Mouse (Mus musculus): ENCODE results near the gene Repin1. TPM values are rescaled to one million over a fixed set of nuclear protein-coding genes. Genes with fewer than 3 reads are reported as not detected.

Gene Repin1
- polyA plus RNA-seq, 1 experiment from 2014 or later, result 29.5 TPM

- H3K4me2 ChIP-seq (ENCODE audit: low read length), result no peak overlapping the region
- no peaks in the 10 kb centered on the region for H3K36me3 ChIP-seq (ENCODE audit: control insufficient read depth, insufficient read depth, low read length)
- 0 out of 2 replicates have a peak, but pooled peaks cover 3% of the 10 kb centered on the region for H3K4me1 ChIP-seq (replicated peaks; ENCODE audit: control insufficient read depth, insufficient read depth, low read length)
- no peak for ATAC-seq (replicated peaks; ENCODE audit: low FRiP score, low TSS enrichment, low read depth)
- H3K9ac ChIP-seq (ENCODE audit: low read length), result no peak overlapping the region
- WGBS, result 87% methylated on average over 2 of the region's 2 CpGs
- no peaks in the 10 kb centered on the region for H3K27me3 ChIP-seq (replicated peaks; ENCODE audit: control insufficient read depth, insufficient read depth, low read length)
- no peak overlapping the region for H3K4me3 ChIP-seq (ENCODE audit: low read depth, low read length)
- no peak for DNase-seq (ENCODE audit: low spot score)
- H3K27ac ChIP-seq (ENCODE audit: low read depth), result no peak overlapping the region
- H3K9me3 ChIP-seq (ENCODE audit: control insufficient read depth, low read length), result no peaks in the 10 kb centered on the region
These were observed 53.9 kb downstream of the Repin1 start for GRCm38 (mm10) chr6:48647611-48648010.

Other genes with a start within 250 kb of the Repin1 start
- 19.6 and 20.7 TPM in 2 replicates for gene Krba1, start 198.3 kb upstream of the Repin1 start, polyA plus RNA-seq (2014; fragmentation: Nextera tagmentation; extraction: Ambion mirVana)
- 22.4 and 23.1 TPM in 2 replicates for gene Zfp467, start 148.1 kb upstream of the Repin1 start, polyA plus RNA-seq (2014; fragmentation: Nextera tagmentation; extraction: Ambion mirVana)
- gene Sspo, start 145.7 kb upstream of the Repin1 start, polyA plus RNA-seq (2014; fragmentation: Nextera tagmentation; extraction: Ambion mirVana), result 0.32 and 0.40 TPM in 2 replicates
- 25.0 and 29.2 TPM in 2 replicates for gene Atp6v0e2, start 56.3 kb upstream of the Repin1 start, polyA plus RNA-seq (2014; fragmentation: Nextera tagmentation; extraction: Ambion mirVana)
- gene Lrrc61, start 39.1 kb upstream of the Repin1 start, polyA plus RNA-seq (2014; fragmentation: Nextera tagmentation; extraction: Ambion mirVana), result 6.7 and 7.7 TPM in 2 replicates
- 69.7 and 73.9 TPM in 2 replicates for gene Rarres2, start 21.1 kb upstream of the Repin1 start, polyA plus RNA-seq (2014; fragmentation: Nextera tagmentation; extraction: Ambion mirVana)
- not detected in 2 replicates for gene Gm45021, start 4.3 kb upstream of the Repin1 start, polyA plus RNA-seq (2014; fragmentation: Nextera tagmentation; extraction: Ambion mirVana)
- not detected in 2 replicates for gene Gm44965, start 58 bp downstream of the Repin1 start, polyA plus RNA-seq (2014; fragmentation: Nextera tagmentation; extraction: Ambion mirVana)
- 7.4 and 8.3 TPM in 2 replicates for gene Zfp775, start 8.2 kb downstream of the Repin1 start, polyA plus RNA-seq (2014; fragmentation: Nextera tagmentation; extraction: Ambion mirVana)
- gene AI854703, start 32.9 kb downstream of the Repin1 start, polyA plus RNA-seq (2014; fragmentation: Nextera tagmentation; extraction: Ambion mirVana), result 0.70 and 1.0 TPM in 2 replicates
- 0.73 and 0.77 TPM in 2 replicates for gene Gimap8, start 53.4 kb downstream of the Repin1 start, polyA plus RNA-seq (2014; fragmentation: Nextera tagmentation; extraction: Ambion mirVana)
- 14.1 and 15.9 TPM in 2 replicates for gene Gimap9, start 82.2 kb downstream of the Repin1 start, polyA plus RNA-seq (2014; fragmentation: Nextera tagmentation; extraction: Ambion mirVana)
- 18.3 and 19.1 TPM in 2 replicates for gene Gimap4, start 90.7 kb downstream of the Repin1 start, polyA plus RNA-seq (2014; fragmentation: Nextera tagmentation; extraction: Ambion mirVana)
- gene Gimap6, start 114.3 kb downstream of the Repin1 start, polyA plus RNA-seq (2014; fragmentation: Nextera tagmentation; extraction: Ambion mirVana), result 22.8 and 24.3 TPM in 2 replicates
- 1.4 and 4.9 TPM in 2 replicates for gene Gm28053, start 124.7 kb downstream of the Repin1 start, polyA plus RNA-seq (2014; fragmentation: Nextera tagmentation; extraction: Ambion mirVana)
- 0.14 and 0.16 TPM in 2 replicates for gene Gimap7, start 124.7 kb downstream of the Repin1 start, polyA plus RNA-seq (2014; fragmentation: Nextera tagmentation; extraction: Ambion mirVana)
- gene Gimap1, start 145.2 kb downstream of the Repin1 start, polyA plus RNA-seq (2014; fragmentation: Nextera tagmentation; extraction: Ambion mirVana), result 21.0 and 23.8 TPM in 2 replicates
- gene Gimap5, start 152.3 kb downstream of the Repin1 start, polyA plus RNA-seq (2014; fragmentation: Nextera tagmentation; extraction: Ambion mirVana), result 9.0 and 10.7 TPM in 2 replicates
- 0.19 TPM in 1 of 2 replicates, not detected in the other for gene Gimap3, start 177.0 kb downstream of the Repin1 start, polyA plus RNA-seq (2014; fragmentation: Nextera tagmentation; extraction: Ambion mirVana)
- gene Tmem176a, start 247.0 kb downstream of the Repin1 start, polyA plus RNA-seq (2014; fragmentation: Nextera tagmentation; extraction: Ambion mirVana), result 171 and 182 TPM in 2 replicates
- gene Tmem176b, start 247.6 kb downstream of the Repin1 start, polyA plus RNA-seq (2014; fragmentation: Nextera tagmentation; extraction: Ambion mirVana), result 373 and 390 TPM in 2 replicates